Mouse (Mus musculus) brain, embryonic 14.5 days (tissue): Measurements from ENCODE around the gene Vps37c.

Experiments
- CTCF ChIP-seq: fragments of 200-500 bp; IDR thresholded peaks from 2 replicates; pipeline ENCODE4 v1.5.1; 2012; ENCODE audit warnings: inconsistent platforms, mild to moderate bottlenecking, moderate library complexity, borderline replicate concordance; ENCODE audit not compliant: insufficient read depth, insufficient read length; ENCODE audit errors: extremely low read depth
- POLR2A ChIP-seq: fragments of 200-500 bp; IDR thresholded peaks from 2 replicates; pipeline ENCODE4 v1.6.1; 2012; ENCODE audit warnings: mild to moderate bottlenecking, inconsistent platforms, borderline replicate concordance; ENCODE audit not compliant: poor library complexity, insufficient read depth, insufficient read length, severe bottlenecking; ENCODE audit errors: extremely low read depth

GRCm38 (mm10) chr19:10703470-10703869, 14.9 kb downstream of the Vps37c start:
- TF ChIP-seq CTCF = no peak
- no peak for TF ChIP-seq POLR2A
